Mouse (Mus musculus): ENCODE measurements around the gene Rfx3.

DNA sequence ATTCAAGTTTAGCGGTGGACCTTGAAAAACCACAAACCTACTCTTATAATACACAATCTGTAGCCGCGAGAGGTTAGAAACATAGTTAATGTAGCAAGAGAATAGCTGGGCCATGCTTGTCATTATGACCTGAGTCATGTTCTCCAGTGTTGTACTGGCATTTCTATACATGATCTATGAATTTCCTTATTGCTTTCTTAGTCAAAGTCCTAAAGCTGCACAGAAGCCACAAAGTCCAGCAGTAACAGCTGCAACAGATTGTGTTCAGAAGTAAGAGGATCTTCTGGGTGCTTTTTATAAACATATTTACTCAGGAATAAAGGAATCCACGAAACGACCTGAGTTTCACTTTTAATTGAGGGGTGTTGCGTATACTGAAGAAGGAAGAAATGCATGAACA lies 109.3 kb downstream of the Rfx3 start:
- no peak for TF ChIP-seq CTCF (IDR thresholded peaks at IDR 0.05; ENCODE audit: control insufficient read depth, insufficient read depth, insufficient replicate concordance, low read depth, low read length)
- TF ChIP-seq POLR2A (IDR thresholded peaks at IDR 0.05; ENCODE audit: control insufficient read depth, low read depth, low read length) = no peak
